Mouse (Mus musculus) megakaryocyte, adult 5-6 weeks (primary cell): ENCODE data around the gene Smarcc2. TPM values are rescaled to one million over a fixed set of nuclear protein-coding genes. Genes with fewer than 3 reads are reported as not detected.
A peak's percentile ranks its signal among the peaks of the same experiment; 100 is the strongest.
"Not testable (repeated sequence)": the region's sequence is repeated elsewhere in the genome, so short reads cannot be mapped to it uniquely, and the experiment has no call there.

Experiments used
- ATAC-seq: 2 replicates; pipeline ENCODE4 v1.8.0; 2016; ENCODE audit warnings: mild to moderate bottlenecking, inconsistent platforms; ENCODE audit not compliant: poor library complexity, severe bottlenecking
- total RNA-seq, 2 experiments: library from RNA; stranded (forward) in 1 of 2; stranded (reverse) in 1 of 2; fragments of 153-499, 151-499 nt in 1 of 2; fragments of 221-1000, 200-1000 nt in 1 of 2; gene quantifications; 2 replicates each; pipeline versions ENCODE4 v1.2.3 to v1.2.4; 2015 to 2017

Gene Smarcc2
- total RNA-seq, 2 experiments from 2014 or later, result 63.1 to 73.1 TPM

- no peak for ATAC-seq
These were observed 17.5 kb upstream of the Smarcc2 start for GRCm38 (mm10) chr10:128441324-128442119.

- no peak for ATAC-seq
These were observed 16.3 kb upstream of the Smarcc2 start for GRCm38 (mm10) chr10:128442718-128443117.

- ATAC-seq, result no peak
These were observed 14.7 kb upstream of the Smarcc2 start for GRCm38 (mm10) chr10:128444354-128444753.

GRCm38 (mm10) chr10:128445407-128445806, 13.6 kb upstream of the Smarcc2 start:
- ATAC-seq, result no peak

GRCm38 (mm10) chr10:128451014-128451413, 8.0 kb upstream of the Smarcc2 start:
- no peak for ATAC-seq

- no peak for ATAC-seq
These were observed 4.6 kb upstream of the Smarcc2 start for GRCm38 (mm10) chr10:128454471-128454870.

GRCm38 (mm10) chr10:128455280-128455679, 3.8 kb upstream of the Smarcc2 start:
- ATAC-seq, result peak; percentile 43

- no peak for ATAC-seq
These were observed 1.4 kb upstream of the Smarcc2 start for GRCm38 (mm10) chr10:128457676-128458075.

- ATAC-seq, result peak; percentile 52
These were observed 715 bp upstream of the Smarcc2 start for GRCm38 (mm10) chr10:128458348-128458718.

GRCm38 (mm10) chr10:128459409-128460269, 591 bp downstream of the Smarcc2 start:
- no peak for ATAC-seq

GRCm38 (mm10) chr10:128460270-128460630, 1.2 kb downstream of the Smarcc2 start:
- no peak for ATAC-seq

GRCm38 (mm10) chr10:128474366-128474765, 15.3 kb downstream of the Smarcc2 start:
- ATAC-seq, result no peak

- no peak for ATAC-seq
These were observed 27.3 kb downstream of the Smarcc2 start for GRCm38 (mm10) chr10:128486370-128486769.

GRCm38 (mm10) chr10:128487861-128488712, 29.0 kb downstream of the Smarcc2 start:
- ATAC-seq, result no peak

GRCm38 (mm10) chr10:128488776-128489175, 29.7 kb downstream of the Smarcc2 start:
- no peak for ATAC-seq

GRCm38 (mm10) chr10:128489380-128489779, 30.3 kb downstream of the Smarcc2 start:
- ATAC-seq, result no peak

- ATAC-seq, result no peak
These were observed 30.7 kb downstream of the Smarcc2 start for GRCm38 (mm10) chr10:128489785-128490184.

GRCm38 (mm10) chr10:128490232-128490631, 31.2 kb downstream of the Smarcc2 start:
- no peak for ATAC-seq

- no peak for ATAC-seq
These were observed 31.9 kb downstream of the Smarcc2 start for GRCm38 (mm10) chr10:128490912-128491311.

- no peak for ATAC-seq
These were observed 32.4 kb downstream of the Smarcc2 start for GRCm38 (mm10) chr10:128491495-128491894.

GRCm38 (mm10) chr10:128492051-128492450, 33.0 kb downstream of the Smarcc2 start:
- ATAC-seq, result not testable (repeated sequence)
